Mouse (Mus musculus): ENCODE measurements around the gene Spen.

DNA sequence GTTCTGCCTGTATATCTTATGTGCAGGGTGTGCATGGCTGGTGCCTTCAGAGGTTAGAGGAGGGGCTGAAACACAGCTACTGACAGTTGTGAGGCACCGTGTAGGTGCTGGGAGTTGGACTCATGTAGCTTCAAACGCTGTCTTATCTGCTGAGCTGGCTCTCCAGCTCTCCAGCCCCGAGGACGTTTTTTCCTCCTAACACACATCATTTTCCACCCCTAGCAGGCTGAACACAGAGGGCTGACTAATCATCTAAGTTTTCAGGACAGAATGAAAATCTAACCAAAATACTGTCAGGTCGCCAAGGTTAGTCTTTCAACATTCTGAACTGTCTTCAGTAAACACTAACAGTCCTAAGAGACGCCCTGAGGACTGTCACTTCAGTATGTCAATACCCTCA is 13.7 kb downstream of the Spen start:
- no peak for TF ChIP-seq USF1 (IDR thresholded peaks at IDR 0.05; ENCODE audit: low read depth)
- no peak for TF ChIP-seq POLR2A (IDR thresholded peaks at IDR 0.05; ENCODE audit: insufficient read length, low read depth)
- TF ChIP-seq E2F4 (IDR thresholded peaks at IDR 0.05; ENCODE audit: insufficient read depth): no peak
- no peak for TF ChIP-seq SRF (IDR thresholded peaks at IDR 0.05; ENCODE audit: control insufficient read depth, insufficient read length, low read depth)

Data from myocyte (in vitro differentiated cells).